Mouse (Mus musculus): ENCODE measurements around the gene Nmral1. TPM values are rescaled to one million over a fixed set of nuclear protein-coding genes. Genes with fewer than 3 reads are reported as not detected.

Gene Nmral1
- 64.3 and 71.5 TPM in 2 replicates for polyA plus RNA-seq (2012; rRNA removed)
- 70.9 and 82.0 TPM in 2 replicates for polyA plus RNA-seq (2014; fragmentation: Nextera tagmentation; extraction: Ambion mirVana)

DNA sequence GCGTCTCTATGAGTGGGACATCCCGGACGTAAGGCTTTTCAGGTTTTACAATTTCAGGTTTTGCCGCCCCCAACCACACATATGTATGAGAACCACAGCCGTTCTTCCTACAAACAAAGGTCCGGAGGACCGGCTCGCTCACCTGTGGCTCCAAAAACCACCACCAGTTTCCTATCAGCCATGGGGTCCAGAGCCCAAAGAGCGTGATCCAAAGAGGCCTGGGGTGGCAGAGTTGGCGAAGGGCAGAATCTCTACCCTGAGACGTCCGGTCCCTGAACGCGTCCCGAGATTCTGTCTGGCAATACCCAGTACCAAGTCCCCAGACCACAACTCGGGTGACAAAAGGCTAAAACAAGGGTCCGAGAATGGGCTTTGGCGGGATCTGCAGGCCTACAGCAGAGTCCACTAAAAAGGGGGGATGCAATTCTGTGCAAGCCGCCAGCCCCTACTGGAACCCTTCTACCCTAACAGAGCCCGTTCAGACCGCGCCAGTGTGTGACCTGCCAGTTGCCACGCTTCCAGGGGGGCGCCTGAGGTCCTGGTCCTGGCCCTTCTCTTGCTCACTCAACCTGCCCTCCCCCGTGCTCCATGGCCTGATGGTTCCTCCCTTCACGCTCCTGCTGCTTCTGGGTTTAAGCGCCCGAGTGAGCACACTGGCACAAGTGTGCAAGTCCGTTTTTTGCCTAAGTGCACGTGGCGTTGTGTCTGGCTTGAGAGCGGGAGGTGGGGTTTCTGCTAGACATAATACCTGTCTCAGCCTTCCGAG, at the start of gene Nmral1:
Nmral1 (minus strand) TSS at position 604 of the 766 bp plus-strand sequence.
- Histone ChIP-seq H3K36me3 (ENCODE audit: control insufficient read depth, insufficient read depth, low read length) (peaks cover 22% of the 10 kb centered on the region), H3K27ac (replicated peaks; ENCODE audit: low read depth, low read length) (peak within 1 kb of the TSS; percentile 91), H3K4me3 (replicated peaks; ENCODE audit: low read length) (peak within 1 kb of the TSS; percentile 48), H3K4me1 (ENCODE audit: control insufficient read depth, insufficient read depth, low read length) (peaks cover 5% of the 10 kb centered on the region; the same call in 1 of the 2 replicates), H3K9ac (ENCODE audit: low read depth, low read length, severe bottlenecking) (peak within 1 kb of the TSS; percentile 87), H3K27me3 (ENCODE audit: control insufficient read depth, insufficient read depth, low read length) (no peaks in the 10 kb centered on the region), H3K9me3 (ENCODE audit: control insufficient read depth, low read length) (no peaks in the 10 kb centered on the region), H3K4me2 (replicated peaks; ENCODE audit: low read depth, low read length, severe bottlenecking) (peak within 1 kb of the TSS; percentile 73)
- peak; percentile 45; the same call in 1 of the 2 replicates for TF ChIP-seq POLR2A (IDR thresholded peaks at IDR 0.05; ENCODE audit: borderline replicate concordance, extremely low read depth, insufficient read depth, insufficient read length)
- ATAC-seq (ENCODE audit: low FRiP score, low read depth) = peak; percentile 89
- 15% methylated on average over 31 of the region's 33 CpGs for WGBS
- peak; percentile 53 for DNase-seq (ENCODE audit: low spot score)

DNA sequence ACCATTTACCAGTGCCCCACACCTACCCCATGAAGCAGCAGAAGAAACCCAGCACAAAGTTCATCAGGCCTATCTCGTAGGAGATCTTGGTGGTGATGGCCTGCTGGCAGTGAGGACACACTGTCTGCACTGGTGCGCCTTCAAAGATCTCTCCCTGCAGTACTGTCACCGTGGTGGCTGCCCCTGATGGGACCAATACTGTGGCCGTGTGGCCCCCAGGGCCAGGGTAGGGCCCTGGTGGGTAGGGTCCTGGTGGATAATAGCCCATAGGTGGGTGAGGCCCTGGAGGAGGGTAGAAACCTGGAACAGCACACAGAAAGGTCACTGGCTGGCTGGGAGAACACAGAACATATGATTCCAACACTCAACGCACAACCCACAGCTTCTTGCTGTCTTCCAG, 49.6 kb upstream of the Nmral1 start:
- no peaks in the 10 kb centered on the region for H3K9me3 ChIP-seq (ENCODE audit: control insufficient read depth, low read length)
- no peak for TF ChIP-seq POLR2A (IDR thresholded peaks at IDR 0.05; ENCODE audit: borderline replicate concordance, extremely low read depth, insufficient read depth, insufficient read length)
- no peak for DNase-seq (ENCODE audit: low spot score)
- ATAC-seq (ENCODE audit: low FRiP score, low read depth) = no peak
- H3K27me3 ChIP-seq (ENCODE audit: control insufficient read depth, insufficient read depth, low read length) = no peaks in the 10 kb centered on the region
- H3K36me3 ChIP-seq (ENCODE audit: control insufficient read depth, insufficient read depth, low read length) = peaks cover 73% of the 10 kb centered on the region
- no peak overlapping the region for H3K9ac ChIP-seq (ENCODE audit: low read depth, low read length, severe bottlenecking)
- H3K4me3 ChIP-seq (replicated peaks; ENCODE audit: low read length) = no peak overlapping the region
- H3K4me1 ChIP-seq (ENCODE audit: control insufficient read depth, insufficient read depth, low read length) = no peaks in the 10 kb centered on the region
- no peak overlapping the region for H3K27ac ChIP-seq (replicated peaks; ENCODE audit: low read depth, low read length)
- WGBS = 96% methylated on average over 5 of the region's 5 CpGs
- H3K4me2 ChIP-seq (replicated peaks; ENCODE audit: low read depth, low read length, severe bottlenecking) = no peak overlapping the region

DNA sequence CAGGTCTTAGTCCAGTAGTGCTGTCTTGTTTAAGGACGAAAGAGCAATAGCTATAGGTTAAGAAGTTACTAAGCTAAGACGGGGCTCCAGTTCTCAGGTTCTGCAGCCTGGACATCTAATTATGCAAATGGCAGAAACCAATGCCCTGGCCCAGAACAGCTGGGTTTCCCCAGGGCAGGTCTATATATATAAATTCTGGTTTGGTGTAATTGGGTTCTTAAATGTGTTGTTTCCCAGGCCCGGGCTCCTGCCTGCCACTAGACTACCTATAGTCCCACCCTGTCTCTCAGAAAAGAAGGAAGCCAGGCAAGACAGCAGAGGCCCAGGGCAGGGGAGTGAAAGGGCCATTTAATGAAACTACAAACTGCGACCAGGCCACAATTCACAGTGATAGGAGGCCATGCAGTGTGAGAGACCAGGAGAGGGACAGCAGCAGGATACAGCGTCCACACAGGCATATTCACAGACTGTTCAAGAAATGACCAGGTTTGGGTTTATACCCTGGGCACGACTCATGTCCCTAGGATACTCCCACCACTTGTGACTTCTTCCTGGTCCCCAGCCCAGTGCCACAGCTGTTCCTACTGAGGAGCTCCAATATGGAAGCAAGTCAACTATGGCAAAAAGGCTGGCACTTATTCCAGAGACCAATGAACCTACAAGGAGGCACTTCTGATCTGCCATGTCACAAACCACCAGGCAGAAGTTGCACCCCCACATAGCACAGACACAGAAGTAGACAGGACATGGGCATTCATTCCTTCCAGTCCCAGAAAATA, 48.0 kb upstream of the Nmral1 start:
- TF ChIP-seq POLR2A (IDR thresholded peaks at IDR 0.05; ENCODE audit: borderline replicate concordance, extremely low read depth, insufficient read depth, insufficient read length) = no peak
- no peak overlapping the region for H3K27ac ChIP-seq (replicated peaks; ENCODE audit: low read depth, low read length)
- no peaks in the 10 kb centered on the region for H3K4me1 ChIP-seq (ENCODE audit: control insufficient read depth, insufficient read depth, low read length)
- no peaks in the 10 kb centered on the region for H3K27me3 ChIP-seq (ENCODE audit: control insufficient read depth, insufficient read depth, low read length)
- H3K9me3 ChIP-seq (ENCODE audit: control insufficient read depth, low read length) = no peaks in the 10 kb centered on the region
- no peak overlapping the region for H3K4me2 ChIP-seq (replicated peaks; ENCODE audit: low read depth, low read length, severe bottlenecking)
- no peak overlapping the region for H3K9ac ChIP-seq (ENCODE audit: low read depth, low read length, severe bottlenecking)
- no peak overlapping the region for H3K4me3 ChIP-seq (replicated peaks; ENCODE audit: low read length)
- ATAC-seq (ENCODE audit: low FRiP score, low read depth) = no peak
- DNase-seq (ENCODE audit: low spot score) = no peak
- peaks cover 79% of the 10 kb centered on the region for H3K36me3 ChIP-seq (ENCODE audit: control insufficient read depth, insufficient read depth, low read length)
- 84% methylated on average over 6 of the region's 6 CpGs for WGBS

DNA sequence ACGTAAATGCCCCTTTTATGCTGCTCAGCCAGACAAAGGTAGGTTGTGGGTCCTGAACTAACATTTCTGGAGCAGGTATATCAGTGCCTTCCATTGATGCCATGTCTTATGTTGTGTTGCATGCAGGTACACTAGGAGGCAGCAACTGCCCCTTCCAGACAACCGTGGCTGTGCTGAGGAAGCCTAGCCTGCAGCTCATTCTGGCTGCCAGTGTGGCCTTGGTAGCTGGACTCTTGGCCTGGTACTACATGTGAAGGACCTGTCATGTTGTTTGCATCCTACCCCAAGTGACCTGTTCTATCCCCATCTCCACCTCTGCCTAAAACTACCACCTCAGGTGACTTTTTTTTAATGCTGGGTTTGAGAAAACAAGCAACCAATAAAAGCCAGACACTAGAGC, 46.7 kb upstream of the Nmral1 start:
- Histone ChIP-seq H3K27me3 (ENCODE audit: control insufficient read depth, insufficient read depth, low read length) (no peaks in the 10 kb centered on the region), H3K4me3 (replicated peaks; ENCODE audit: low read length) (no peak overlapping the region), H3K27ac (replicated peaks; ENCODE audit: low read depth, low read length) (no peak overlapping the region), H3K4me2 (replicated peaks; ENCODE audit: low read depth, low read length, severe bottlenecking) (no peak overlapping the region), H3K36me3 (ENCODE audit: control insufficient read depth, insufficient read depth, low read length) (peaks cover 78% of the 10 kb centered on the region), H3K9ac (ENCODE audit: low read depth, low read length, severe bottlenecking) (no peak overlapping the region), H3K4me1 (ENCODE audit: control insufficient read depth, insufficient read depth, low read length) (no peaks in the 10 kb centered on the region), H3K9me3 (ENCODE audit: control insufficient read depth, low read length) (no peaks in the 10 kb centered on the region)
- ATAC-seq (ENCODE audit: low FRiP score, low read depth) (no peak), DNase-seq (ENCODE audit: low spot score) (no peak)
- TF ChIP-seq POLR2A (IDR thresholded peaks at IDR 0.05; ENCODE audit: borderline replicate concordance, extremely low read depth, insufficient read depth, insufficient read length) = no peak
- WGBS = 78% methylated on average over 2 of the region's 2 CpGs

DNA sequence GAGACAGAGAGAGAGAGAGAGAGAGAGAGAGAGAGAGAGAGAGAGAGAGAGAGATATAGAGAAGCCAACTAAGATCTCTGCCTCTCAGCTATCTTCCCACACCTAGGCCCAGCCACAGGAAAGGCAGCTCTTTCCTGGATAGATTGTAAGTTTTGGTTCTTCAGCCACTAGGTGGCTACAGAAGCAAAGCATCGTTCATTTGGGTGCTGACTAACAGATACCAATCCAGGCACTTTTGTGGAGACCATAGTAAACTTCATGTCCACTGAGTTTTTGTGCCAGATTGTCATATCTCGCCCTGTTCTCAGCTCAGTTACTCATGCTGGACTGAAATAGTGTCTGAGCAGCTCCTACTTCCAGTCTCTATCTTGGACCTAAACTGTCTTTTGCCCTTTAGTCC, 44.1 kb upstream of the Nmral1 start:
- Histone ChIP-seq H3K27ac (replicated peaks; ENCODE audit: low read depth, low read length) (no peak overlapping the region), H3K9ac (ENCODE audit: low read depth, low read length, severe bottlenecking) (no peak overlapping the region), H3K4me2 (replicated peaks; ENCODE audit: low read depth, low read length, severe bottlenecking) (no peak overlapping the region), H3K27me3 (ENCODE audit: control insufficient read depth, insufficient read depth, low read length) (no peaks in the 10 kb centered on the region), H3K9me3 (ENCODE audit: control insufficient read depth, low read length) (no peaks in the 10 kb centered on the region), H3K4me3 (replicated peaks; ENCODE audit: low read length) (no peak overlapping the region), H3K36me3 (ENCODE audit: control insufficient read depth, insufficient read depth, low read length) (peaks cover 53% of the 10 kb centered on the region), H3K4me1 (ENCODE audit: control insufficient read depth, insufficient read depth, low read length) (no peaks in the 10 kb centered on the region)
- peak; percentile 79 for DNase-seq (ENCODE audit: low spot score)
- 39% methylated on average over 2 of the region's 2 CpGs for WGBS
- peak; percentile 65; the same call in 1 of the 2 replicates for ATAC-seq (ENCODE audit: low FRiP score, low read depth)
- no peak for TF ChIP-seq POLR2A (IDR thresholded peaks at IDR 0.05; ENCODE audit: borderline replicate concordance, extremely low read depth, insufficient read depth, insufficient read length)
